Mouse (Mus musculus): Measurements from ENCODE around the gene Atxn7l3.

DNA sequence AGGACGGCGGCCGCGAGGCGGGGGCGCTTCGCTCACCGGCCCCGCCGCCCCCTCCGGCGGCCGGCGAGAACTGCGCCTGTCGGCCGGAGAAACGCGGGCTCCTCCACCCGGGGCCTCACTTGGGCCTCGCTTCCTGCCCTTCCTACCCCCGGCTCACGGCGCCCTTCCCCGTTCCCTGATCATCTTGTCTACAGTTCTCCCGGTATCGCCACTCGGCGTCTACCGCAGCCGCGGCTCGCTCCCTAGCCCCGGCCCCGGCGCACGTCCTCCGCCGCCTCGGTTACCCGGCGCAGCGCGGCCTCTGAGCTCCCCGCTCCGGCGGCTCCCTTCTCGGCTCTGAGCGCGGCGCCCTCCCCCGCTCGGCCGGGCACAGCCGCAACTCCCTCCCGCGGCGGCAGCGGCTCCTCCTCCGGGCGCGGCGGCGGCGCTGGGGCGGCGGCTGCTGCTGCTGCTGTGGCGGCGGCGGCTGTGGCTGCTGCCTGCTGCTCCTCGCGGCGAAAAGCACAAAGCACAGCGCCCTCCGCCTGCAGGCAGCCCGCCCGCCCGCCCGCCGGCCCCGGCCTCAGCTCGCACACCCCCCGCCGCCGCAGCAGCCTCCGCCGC is 21.0 kb upstream of the Atxn7l3 start:
- TF ChIP-seq CTCF (IDR thresholded peaks at IDR 0.05; ENCODE audit: control insufficient read depth, insufficient read depth, low read length) (no peak), POLR2A (IDR thresholded peaks at IDR 0.05; ENCODE audit: borderline replicate concordance, control insufficient read depth, low read depth, low read length) (no peak)

All from bone marrow, adult 2 months (tissue).